Mouse (Mus musculus) CH12.LX (cell line): ENCODE results near the gene Cyp2d22.
"Not testable (repeated sequence)": the region's sequence is repeated elsewhere in the genome, so short reads cannot be mapped to it uniquely, and the experiment has no call there.

ENCODE experiments used
- BHLHE40 ChIP-seq: IDR thresholded peaks from 2 replicates; pipeline ENCODE4 v1.6.1; 2011; ENCODE audit warnings: mild to moderate bottlenecking, low read depth, low read length, improper control_type of control experiment
- CHD1 ChIP-seq: IDR thresholded peaks from 2 replicates; pipeline ENCODE4 v1.6.1; 2012; ENCODE audit warnings: low read depth, low read length, improper control_type of control experiment, inconsistent platforms
- CHD2 ChIP-seq: IDR thresholded peaks from 2 replicates; pipeline ENCODE4 v1.6.1; 2011; ENCODE audit warnings: low read length, improper control_type of control experiment
- CTCF ChIP-seq, 2 experiments: IDR thresholded peaks in 1 of 2; conservative IDR thresholded peaks in 1 of 2; 2 replicates each; pipeline ENCODE4 v1.5.1; 2011 to 2012; ENCODE audit warnings: low read depth in 2 of 2, low read length in 2 of 2, improper control_type of control experiment in 1 of 2, inconsistent platforms in 1 of 2, mild to moderate bottlenecking in 1 of 2, moderate library complexity in 1 of 2
- E2F4 ChIP-seq: IDR thresholded peaks from 2 replicates; pipeline ENCODE4 v1.6.1; 2011; ENCODE audit warnings: low read depth, low read length, improper control_type of control experiment; ENCODE audit not compliant: insufficient replicate concordance
- EP300 ChIP-seq: IDR thresholded peaks from 2 replicates; pipeline ENCODE4 v1.6.1; 2011; ENCODE audit warnings: low read length, improper control_type of control experiment
- JUND ChIP-seq: conservative IDR thresholded peaks from 2 replicates; pipeline ENCODE4 v1.6.1; 2011; ENCODE audit warnings: low read depth, low read length, improper control_type of control experiment
- POLR2AphosphoS2 ChIP-seq: IDR thresholded peaks from 2 replicates; pipeline ENCODE4 v1.6.1; 2011; ENCODE audit warnings: low read depth, low read length, improper control_type of control experiment

GRCm38 (mm10) chr15:82395955-82396354 is 15.9 kb upstream of the Cyp2d22 start:
- not testable (repeated sequence) for TF ChIP-seq CHD1; BHLHE40; CTCF (conservative IDR thresholded peaks at IDR 0.05 in 1 of 2, IDR thresholded peaks at IDR 0.05 in 1 of 2; ENCODE audit: low read depth in 2 of 2, low read length in 2 of 2); JUND; CHD2; E2F4; EP300; POLR2AphosphoS2
